Mouse (Mus musculus): Measurements from ENCODE around the gene Cdkl5.
"Not testable (repeated sequence)": the region's sequence is repeated elsewhere in the genome, so short reads cannot be mapped to it uniquely, and the experiment has no call there.

Gene Cdkl5

DNA sequence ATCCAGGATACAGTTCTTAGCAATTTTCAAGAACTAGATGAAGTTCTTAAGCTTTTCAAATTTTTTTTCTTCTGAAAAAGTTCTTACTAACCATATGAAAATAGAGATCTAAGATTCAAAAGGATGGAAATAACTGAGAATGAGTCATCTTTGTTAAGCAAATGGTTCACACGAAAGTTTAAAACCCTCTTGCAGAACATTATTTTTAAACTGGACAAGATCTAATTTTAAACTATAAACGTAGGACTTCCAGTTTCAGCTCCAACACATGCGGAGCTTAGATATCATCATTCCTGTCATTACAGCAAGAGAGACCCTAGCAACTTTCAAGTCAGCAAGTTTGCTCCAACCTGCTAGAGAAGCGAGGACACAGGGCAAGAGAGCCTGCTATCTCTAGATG lies 88.0 kb downstream of the Cdkl5 start:
- DNase-seq = no peak

DNA sequence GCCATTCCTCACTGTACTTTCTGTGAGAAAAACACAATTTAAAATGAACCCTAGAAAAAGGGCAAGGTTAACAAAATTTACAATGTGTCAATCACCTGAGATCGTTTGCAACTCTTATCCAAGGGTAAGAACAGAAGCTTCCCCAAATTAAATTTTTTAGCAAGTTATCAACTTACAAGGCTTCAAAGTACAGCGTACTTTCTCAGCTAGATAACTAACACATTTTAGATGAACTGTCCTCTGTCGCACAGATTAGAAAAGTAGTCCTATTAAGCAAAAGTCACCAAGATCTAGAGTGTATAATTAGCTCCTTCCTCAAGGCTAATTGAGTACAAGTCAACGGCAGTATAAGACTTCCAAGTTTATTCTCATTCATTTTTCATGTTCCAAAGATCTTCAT lies 88.6 kb downstream of the Cdkl5 start:
- no peak for DNase-seq

DNA sequence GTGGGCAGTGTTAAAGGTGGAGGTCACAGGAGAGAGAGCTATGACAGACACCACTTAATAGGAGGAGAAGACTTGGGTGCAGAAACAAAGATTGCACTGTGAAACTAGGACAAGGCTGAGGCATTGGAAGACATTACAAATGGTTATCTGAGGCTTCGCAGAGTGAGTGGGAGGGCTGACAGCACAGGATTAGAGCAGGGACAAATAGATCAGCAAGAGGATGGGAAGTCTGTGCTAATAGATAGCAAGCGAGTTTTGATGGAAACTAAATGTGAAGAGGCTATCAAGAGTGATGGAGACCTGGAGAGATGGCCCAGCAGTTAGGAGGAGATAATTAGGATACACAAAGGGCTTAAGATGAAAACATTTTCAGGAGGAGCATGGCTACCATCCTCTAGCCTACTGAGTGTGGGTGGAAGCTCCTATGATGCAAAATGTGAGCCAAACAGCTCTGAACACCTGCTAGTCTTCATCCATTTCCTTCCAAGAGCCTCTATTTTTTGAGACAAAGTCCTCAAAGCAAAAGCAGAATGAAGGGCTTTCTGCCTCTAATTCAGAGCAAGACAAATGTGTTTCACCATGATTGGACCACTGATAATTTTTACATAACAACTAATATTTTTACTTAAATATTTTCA lies 89.3 kb downstream of the Cdkl5 start:
- peak in 1 of 2 experiments; percentile 8 for DNase-seq

DNA sequence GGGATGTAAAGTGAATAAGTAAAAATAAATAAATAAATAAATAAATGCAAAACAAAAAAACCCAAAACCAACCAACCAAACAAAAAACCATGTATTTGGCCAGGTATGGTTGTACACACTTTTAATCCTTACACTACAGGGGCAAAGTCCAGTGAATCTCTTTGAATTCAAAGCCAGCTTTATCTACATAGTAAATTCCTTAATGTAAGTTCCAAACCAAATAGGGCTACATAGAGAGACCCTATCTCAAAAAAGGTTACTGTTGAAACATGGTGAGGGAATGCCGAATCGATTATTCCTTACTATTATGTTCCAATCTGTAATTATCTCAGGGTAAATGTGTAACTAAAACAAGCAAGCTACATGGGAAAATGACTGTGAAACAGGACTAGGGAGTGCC lies 93.4 kb downstream of the Cdkl5 start:
- no peak for DNase-seq

DNA sequence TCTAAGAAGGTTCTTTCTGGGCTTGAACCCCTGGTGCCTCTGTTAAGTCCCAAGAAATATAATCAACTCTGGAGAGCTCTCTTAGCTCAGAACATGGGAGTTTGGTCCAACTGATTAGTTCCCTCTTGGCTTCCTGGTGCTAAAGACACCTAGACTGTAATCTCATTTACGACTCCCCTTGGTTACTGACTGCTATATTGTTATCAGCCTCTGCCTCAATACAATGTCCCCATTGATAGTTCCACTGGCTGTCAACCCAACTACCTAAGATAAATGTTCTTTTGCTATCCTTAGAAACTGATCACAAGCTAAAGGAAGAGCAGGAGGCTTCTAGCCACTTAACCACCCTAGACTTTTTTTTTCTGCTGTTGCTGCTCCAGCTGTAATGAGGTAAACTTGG lies 102.4 kb downstream of the Cdkl5 start:
- no peak for DNase-seq

GRCm38 (mm10) chrX:160886301-160886700 lies 108.2 kb downstream of the Cdkl5 start:
- DNase-seq = no peak

DNA sequence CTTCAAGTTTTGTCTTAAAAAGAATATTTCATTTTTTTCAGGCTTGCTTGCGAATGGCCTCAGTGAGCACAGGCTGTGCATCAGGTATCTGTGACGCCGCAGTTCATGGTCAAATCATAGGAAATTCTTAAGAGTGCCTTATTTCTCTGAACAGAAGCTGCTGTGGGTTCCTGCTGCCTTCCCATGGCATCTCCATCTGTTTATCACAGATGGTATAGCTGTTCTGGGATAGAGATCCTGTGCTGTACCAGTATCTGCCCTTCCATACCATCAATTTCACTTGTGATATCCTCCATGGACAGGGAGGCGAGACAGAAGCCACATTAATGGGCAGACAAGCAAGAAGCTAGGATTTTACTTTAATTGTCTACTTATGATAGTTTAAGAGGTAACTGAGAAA lies 127.9 kb downstream of the Cdkl5 start:
- DNase-seq = peak; percentile 50 to 63

DNA sequence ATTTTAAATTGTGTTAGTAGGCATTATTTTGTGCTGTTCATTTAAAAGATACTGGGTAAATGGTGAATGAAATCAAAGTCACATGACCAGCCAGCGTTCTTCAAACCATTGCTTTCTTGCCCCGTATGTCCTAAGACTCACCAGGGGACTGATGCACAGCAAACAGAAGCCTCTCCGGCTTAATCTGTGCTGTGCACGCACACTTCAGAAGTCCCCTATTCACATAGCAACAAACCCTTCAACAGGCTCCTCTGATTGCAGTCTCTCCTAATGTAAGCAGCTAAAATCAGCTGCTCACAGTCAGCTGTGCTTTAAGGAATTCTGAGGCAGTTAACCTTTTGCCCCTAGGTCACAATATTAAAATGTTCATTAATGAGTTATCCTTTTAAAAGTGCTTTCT lies 129.5 kb downstream of the Cdkl5 start:
- no peak for DNase-seq

DNA sequence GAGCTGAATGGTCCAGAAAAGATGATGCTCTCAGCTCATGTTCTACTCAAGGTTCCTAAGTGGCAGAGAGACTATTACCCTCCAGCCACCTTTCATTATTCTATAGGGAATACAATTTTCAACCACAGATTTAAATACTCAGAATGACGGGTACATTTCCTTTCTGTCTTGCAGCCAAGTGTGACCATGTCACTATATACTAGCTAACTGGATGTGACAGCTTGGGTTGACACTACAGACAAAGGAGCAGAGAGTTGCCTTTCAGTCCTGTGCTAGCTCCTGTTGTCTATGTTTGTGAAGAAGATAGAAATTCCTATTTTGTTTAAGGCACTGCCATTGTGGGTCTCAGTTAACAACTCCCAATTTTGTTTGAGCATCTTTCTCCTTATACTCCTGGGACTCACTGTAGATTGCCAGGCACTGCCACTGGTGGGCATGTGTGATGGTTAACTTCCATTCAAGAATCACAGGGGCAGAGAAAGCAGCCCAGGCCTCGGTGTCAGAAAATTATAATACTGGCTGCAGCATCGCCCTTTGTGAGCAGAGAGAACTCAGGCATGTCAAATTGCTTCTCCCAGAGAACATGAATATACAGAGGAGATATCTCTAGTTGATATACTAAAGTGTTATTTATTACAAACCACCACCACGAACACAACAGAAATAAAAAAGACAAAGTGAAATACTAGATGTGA lies 130.7 kb downstream of the Cdkl5 start:
- DNase-seq = peak; percentile 27 to 37

DNA sequence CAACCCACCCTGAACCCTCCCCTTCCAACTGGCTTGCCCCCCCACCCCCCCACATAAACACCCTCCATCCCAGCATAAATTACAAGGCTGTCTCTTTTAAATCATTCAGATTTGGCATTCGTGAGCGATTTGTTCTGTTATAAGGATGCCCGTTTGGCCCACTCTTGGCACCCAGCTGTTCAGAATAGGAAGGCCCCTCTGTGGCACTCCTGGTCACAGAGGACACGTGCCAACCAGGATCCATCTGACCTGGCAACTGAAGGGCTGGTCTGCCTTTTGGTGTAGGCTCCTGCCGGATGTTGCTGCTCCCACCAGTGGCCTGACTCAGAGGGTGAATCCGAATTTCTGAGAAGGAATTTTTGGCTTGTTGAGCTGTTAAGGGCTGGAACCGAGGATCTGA lies 186.3 kb downstream of the Cdkl5 start:
- DNase-seq = peak; percentile 18 to 25

DNA sequence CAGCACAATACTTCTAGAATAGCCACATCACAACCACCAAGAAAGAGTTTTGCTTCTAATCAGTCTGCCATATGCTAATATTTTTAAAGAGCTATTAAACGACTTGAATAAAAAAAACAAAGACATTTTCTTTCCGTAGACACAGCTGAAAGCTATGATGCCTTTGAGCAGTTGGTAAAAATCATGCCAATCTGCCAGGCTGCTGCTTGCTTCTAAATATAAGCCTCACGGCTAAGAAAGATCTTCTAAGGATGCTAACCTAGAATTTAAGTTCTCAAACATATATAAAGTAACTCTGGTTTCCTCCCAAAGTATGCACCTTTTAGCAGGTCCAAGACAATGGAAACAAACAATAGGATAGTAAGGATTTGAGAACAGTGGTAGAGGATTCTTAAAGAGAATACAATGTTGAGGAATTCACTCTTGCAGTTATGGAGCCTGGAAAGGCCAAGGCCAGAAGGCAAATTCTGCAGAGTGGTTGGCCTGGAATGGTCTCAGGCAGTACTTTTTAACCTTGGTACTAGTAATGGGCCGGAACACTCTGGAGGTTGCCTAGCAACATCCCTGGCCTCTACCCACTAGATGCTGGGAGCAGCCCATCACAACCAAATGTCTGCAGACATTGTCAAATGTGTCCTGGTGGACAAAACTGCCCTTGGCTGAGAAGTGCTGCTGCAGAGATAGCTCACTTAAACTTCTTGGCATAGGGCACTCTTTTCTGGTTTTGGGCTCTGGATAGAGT lies 189.9 kb downstream of the Cdkl5 start:
- peak in 1 of 2 experiments; percentile 7 for DNase-seq

DNA sequence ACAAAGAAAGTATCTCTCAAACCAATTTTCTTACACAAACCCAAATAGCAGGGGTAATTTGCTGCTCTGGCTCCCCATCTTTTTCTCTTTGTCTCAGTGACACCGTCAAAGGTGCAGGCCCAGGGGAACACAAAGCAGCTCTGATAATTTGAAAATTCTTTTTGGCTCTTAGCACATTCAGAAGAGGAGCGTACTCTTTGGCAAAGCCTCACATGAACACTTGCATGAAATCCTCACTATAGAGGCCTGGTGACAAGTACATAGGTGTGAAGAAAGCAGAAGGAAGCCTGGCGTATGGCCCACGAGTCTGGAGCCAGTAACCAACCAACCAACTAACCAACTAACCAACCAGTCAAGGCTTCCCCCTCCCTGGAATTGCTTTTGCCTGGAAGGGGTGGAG lies 199.6 kb downstream of the Cdkl5 start:
- no peak for DNase-seq

DNA sequence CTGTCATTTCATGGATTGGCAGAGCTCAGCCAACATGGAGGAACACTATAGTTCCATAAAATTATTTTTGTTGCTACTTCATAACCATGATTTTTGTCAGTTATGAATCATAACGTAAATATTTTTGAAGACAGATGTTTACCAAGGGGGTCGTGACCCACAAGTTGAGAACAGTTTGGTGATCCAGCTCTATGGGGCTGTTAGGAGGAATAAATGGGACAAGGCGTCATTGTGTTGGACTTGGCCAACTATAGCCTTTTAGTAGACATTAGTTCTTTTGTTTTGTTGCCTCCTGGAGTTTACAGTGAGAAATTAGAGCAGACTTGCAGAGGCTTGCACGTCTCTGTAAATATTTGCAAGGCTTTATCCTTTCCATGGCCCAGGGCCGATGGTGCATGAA lies 212.2 kb downstream of the Cdkl5 start:
- DNase-seq = no peak

DNA sequence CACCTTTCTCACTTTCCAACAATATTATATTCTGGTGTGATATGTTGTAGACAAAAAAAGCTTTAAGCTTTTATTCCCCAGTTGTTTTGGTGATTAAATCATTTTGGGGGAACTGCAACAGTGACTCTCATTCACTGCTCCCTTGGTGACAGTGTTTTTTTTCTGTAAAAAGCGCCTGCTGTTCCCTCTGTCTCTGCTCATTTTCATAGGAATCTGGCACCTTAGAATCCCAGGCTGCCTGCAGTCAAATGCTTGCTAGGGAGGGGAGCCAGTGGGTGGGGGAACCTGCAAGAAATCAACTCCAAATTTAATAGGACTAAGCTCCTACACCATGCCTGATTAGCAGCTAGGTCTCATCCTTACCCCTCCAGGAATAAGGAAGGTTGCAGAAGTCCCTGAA lies 221.5 kb downstream of the Cdkl5 start:
- no peak for DNase-seq

DNA sequence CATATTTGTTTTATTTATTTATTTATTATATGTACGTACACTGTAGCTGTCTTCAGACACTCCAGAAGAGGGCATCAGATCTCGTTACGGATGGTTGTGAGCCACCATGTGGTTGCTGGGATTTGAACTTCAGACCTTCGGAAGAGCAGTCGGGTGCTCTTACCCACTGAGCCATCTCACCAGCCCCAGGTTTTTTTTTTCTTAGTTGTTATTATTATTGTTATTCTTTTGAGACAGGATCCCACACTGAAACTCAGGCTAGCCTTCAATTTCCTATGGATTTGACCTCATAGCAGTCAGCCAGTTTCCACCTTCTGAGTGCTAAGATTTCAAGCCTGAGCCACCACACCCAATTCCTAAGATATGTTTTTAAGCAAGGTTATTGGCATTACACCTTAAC lies 224.9 kb downstream of the Cdkl5 start:
- not testable (repeated sequence) for DNase-seq

DNA sequence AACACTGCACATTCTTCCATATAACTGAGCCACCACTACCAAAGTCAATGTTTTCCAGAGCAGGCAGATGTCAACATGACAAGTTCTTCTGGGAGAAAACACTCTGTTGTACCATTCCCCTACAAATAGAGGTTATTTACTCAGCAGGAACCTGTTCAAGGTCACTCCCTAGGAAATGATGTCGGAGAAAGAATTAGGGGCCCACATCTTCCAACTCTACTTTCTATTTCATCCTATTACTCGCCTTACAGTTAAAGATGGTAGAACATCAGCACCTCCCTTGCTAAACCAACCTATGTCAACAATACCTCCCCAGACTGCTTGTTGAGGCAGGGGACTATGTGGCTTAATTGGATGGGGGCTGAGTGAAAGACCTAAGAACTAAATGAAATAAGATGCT lies 226.8 kb downstream of the Cdkl5 start, which contains the start of gene Rs1:
Gene Rs1, plus strand, starts transcription at position 301 of the 400 bp plus-strand sequence.
- DNase-seq = no peak

- DNase-seq = peak in 1 of 2 experiments; percentile 41
Measured at GRCm38 (mm10) chrX:160766233-160766616, 228.3 kb downstream of the Cdkl5 start.

GRCm38 (mm10) chrX:160765389-160766232 lies 228.9 kb downstream of the Cdkl5 start:
- peak; percentile 85 to 93 for DNase-seq

GRCm38 (mm10) chrX:160750808-160751207 lies 243.7 kb downstream of the Cdkl5 start:
- DNase-seq = no peak

DNA sequence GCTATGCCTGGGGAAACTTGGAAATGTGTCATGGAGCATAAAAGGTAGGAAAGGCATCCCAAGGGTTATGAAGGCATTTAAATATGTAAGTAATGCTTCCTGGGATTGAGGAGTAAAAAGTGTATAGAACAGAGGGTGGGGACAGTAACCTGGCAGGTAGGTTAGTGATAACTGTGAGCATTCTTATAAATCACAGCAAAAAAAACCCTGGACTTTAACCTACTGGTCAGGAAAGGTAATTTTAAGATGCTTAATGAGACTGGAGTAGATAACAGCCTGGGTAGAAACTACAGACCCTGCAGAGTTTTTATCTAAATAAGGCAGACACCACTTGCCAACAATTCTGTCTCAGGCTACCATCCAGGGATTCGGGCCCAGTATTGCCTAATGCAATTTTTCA lies 245.9 kb downstream of the Cdkl5 start:
- no peak for DNase-seq

- no peak for DNase-seq
Measured at GRCm38 (mm10) chrX:160745399-160745798, 249.1 kb downstream of the Cdkl5 start.

GRCm38 (mm10) chrX:160735650-160736049 lies 258.9 kb downstream of the Cdkl5 start, which contains the start of gene Ppef1:
Gene Ppef1, minus strand, starts transcription at chrX:160735765.
- no peak for DNase-seq
